Mouse (Mus musculus) spleen, adult 2 months (tissue): ENCODE measurements around the gene Lpcat1.

Experiments used
- CTCF ChIP-seq: fragments of 200-500 bp; IDR thresholded peaks from 2 replicates; pipeline ENCODE4 v1.5.1; 2011; ENCODE audit warnings: mild to moderate bottlenecking, inconsistent platforms; ENCODE audit not compliant: insufficient read depth, insufficient read length, insufficient replicate concordance; ENCODE audit errors: extremely low read depth
- POLR2A ChIP-seq: fragments of 200-500 bp; IDR thresholded peaks from 2 replicates; pipeline ENCODE4 v1.6.1; 2011; ENCODE audit warnings: low read depth, low read length, inconsistent platforms

DNA sequence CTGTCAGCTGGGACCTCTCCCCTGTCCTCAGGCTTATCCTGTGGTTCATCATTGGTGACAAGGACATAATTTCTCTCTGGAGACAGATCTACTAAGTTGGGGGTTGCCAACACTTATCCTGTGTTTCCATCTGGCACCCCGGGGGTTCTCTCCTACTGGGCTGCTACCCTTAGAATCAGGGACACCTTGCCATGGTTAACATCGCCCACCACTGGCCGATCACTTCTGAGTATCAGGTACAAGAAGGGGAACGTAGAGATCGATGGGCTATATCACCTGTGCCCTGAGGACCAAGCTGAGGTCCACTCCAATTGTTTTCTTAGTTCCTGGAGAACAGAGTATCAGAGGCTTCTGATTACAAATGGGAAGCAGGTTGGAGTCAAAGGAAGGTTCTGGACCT lies 97.2 kb downstream of the Lpcat1 start:
- no peak for TF ChIP-seq CTCF
- no peak for TF ChIP-seq POLR2A
